Mouse (Mus musculus) gastrocnemius, postnatal 14 days (tissue): ENCODE measurements around the gene H2-Ab1. TPM values are rescaled to one million over a fixed set of nuclear protein-coding genes. Genes with fewer than 3 reads are reported as not detected.
A peak's percentile ranks its signal among the peaks of the same experiment; 100 is the strongest.
"Not testable (repeated sequence)": the region's sequence is repeated elsewhere in the genome, so short reads cannot be mapped to it uniquely, and the experiment has no call there.

ENCODE experiments used
- DNase-seq: peaks from one replicate; pipeline ENCODE4 v3.0.0; 2021; ENCODE audit warnings: mixed read lengths
- intact Hi-C: fragments of 180-260 bp; cut with DNase I; formaldehyde crosslinking; loops from one replicate; pipeline ENCODE4 v1.15.1; 2025; ENCODE audit warnings: low total_unique reads
- total RNA-seq, 2 experiments: library from RNA; stranded (reverse); gene quantifications; 2 replicates each; pipeline ENCODE4 v1.2.3; 2021

H2-Ab1 gene
- total RNA-seq, 2 experiments from 2014 or later, result 2.8 to 3.1 TPM

DNA sequence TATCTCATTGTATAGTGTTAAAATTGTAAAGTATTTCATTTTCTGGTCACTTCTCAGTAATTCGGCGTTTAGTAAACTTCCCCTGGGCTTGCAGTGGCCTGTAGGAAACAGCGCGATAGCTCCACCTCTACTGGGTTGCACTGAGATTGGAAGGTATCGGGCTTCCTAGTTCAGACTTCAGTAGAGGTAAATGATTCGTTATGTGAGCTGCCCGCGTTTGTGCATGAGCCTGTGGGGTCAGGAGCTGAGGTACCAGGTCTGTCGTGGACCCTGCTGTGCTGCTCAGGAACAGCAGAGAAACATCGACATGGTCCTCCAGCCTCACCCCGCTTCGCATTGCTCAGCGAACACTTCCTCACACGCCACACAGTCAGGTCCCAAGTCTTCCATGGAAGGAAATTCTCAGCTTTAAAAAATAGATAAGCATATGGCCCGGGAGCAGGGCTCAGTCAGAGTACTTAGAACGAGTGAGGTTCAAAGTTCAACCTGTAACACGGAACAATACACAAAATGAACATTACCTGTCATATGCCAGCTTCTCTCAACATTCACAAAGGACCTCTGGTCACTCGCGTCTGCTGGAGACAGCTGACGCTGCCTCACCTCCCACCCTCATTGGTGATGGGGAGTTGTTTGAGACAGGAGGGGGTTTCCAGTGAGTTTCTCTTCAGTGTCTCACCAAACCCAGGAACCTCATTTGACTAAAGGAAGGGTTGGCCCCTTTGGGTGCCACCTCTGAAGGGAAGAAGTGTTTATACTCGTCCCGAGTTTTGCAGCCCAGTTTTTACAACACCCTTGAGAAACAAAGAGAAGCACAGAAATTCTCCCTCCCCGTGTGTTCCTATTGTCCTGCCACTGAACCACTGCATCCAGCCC, 43.4 kb downstream of the H2-Ab1 start:
- intact Hi-C loops, result no loop called here
- DNase-seq, result no peak

DNA sequence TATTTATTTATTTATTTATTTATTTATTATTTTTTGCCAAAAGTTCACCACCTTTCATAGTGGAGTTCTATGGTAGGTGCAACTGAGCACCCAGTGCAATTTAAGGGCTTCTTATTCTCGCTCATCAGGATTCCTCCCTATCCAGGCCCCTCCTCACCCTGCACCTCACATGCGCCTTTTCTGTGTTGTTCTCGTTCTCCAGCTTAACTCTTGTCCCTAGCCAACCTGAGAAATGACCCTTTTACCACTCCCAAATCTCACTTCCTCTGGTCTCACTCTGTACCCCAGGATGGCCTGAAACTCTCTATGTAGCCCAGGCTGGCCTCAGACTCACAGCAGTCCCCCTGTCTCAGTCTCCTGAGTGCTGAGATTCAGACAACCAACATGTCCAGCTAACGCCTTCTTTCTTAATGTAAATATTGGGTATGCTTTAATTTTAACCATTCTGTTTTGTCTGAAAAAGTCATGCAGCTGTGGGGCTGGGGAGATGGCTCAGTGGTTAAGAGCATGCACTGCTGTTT, 44.2 kb downstream of the H2-Ab1 start:
- intact Hi-C loops, result no loop called here
- no peak for DNase-seq

DNA sequence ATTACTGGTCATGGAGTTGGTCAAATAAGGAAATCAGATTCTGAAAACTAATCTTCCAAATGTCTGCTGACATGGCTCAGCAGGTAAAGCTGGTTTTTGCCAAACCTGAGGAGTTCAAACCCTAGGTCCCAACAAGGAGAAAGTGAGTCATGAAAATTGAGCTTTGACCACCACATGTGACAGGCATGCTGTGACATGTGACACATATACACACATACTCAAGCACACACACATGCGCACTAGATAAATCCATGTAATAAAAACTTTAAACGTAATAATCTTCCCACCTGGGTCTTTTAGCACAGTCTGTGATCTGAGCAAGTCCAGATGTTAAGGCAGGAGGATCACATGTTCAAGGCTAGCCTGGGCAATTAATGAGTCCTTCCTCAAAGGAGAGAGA, 46.3 kb downstream of the H2-Ab1 start:
- intact Hi-C loops, result no loop called here

DNA sequence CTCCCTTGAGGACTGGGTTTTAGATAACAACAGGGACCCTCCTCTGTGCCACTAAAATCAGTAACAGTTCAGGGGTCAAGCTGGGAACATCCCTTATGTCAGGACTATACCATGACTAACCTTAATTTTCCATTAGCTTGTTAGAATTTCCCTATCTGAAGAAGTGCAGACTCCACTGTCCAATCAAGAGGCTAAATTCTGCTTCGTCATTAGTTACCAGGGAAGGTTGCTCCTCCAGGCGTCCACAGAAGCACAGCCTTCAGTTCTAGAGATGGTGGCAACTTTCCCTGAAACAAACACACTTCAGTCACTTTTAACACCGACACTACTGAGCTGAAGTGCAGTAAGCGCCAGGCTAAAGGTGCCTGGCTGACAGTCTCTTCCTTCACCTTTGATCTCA, 47.3 kb downstream of the H2-Ab1 start:
- intact Hi-C loops, result no loop called here
- peak; percentile 17 for DNase-seq

More for the DNA sequence above, 46.3 kb downstream of the H2-Ab1 start:
- DNase-seq, result no peak

DNA sequence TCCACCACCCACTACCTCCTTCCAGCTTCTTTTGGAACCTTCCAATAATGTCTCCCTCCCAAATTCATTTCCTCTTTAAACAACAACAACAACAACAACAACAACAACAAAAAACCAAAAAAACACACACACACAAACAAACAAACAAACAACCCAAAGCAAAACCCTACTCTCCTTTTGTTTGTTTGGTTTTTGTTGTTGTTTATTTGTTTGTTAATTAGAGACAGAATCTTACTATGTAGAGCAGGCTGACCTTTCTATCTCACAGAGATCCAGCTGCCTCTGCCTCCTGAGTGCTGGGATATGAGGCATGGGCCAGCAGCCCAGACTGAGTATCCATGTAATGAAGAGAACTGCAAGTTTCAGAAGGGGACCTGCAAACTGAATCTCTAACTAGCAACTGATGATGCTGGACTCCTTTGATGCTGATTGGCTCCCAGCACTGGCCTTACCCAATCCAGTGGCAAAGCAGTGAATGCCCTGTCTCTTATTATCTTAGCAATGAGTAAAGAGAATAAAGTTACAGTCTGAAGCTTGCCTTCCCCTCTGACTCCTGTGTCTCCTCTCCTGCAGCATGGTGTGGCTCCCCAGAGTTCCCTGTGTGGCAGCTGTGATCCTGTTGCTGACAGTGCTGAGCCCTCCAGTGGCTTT, 48.0 kb downstream of the H2-Ab1 start, which contains the start of gene H2-Eb1:
Gene H2-Eb1 (plus strand): TSS at position 488 of the 651 bp plus-strand sequence.
- DNase-seq, result peak; percentile 64
- intact Hi-C loops, result no loop called here

DNA sequence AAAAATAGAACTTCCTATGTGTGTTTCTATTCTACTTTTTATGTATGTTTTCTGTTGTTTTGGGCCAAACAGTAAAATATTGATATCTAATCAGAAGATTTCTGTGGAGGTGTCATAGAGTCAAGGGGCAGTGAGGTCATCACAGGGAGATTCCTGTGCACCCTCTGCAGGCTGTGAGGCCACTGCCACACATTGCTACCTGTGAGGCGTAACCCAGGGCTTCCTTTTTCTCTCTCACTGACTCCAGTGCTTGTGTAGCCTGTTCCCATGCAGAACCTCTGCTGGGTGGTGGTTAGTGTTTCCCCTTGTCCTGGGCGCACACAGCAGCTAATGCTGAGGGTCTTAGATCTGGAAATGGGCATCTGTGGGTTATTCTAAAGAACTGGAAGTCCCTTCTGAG, 48.9 kb downstream of the H2-Ab1 start:
- intact Hi-C loops, result no loop called here
- no peak for DNase-seq

DNA sequence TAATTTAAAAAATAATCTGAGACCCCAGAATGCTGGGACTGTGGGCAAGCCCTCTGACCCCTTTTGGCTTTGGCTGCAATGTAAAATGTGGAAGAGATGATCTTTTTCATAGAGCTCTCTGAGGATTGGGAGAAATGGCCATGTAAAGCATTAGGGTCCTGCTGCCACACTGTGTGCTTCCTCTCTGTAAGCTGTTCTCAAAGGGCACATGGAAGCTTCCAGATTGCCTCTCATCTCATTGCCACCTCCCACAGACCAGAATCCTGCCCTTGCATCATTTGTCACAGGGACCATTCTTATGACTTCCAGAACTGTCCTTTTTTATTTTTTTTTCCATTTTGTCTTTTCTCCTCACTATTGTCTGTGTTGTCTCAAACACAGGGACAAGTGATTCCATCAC, 49.7 kb downstream of the H2-Ab1 start:
- intact Hi-C loops, result no loop called here

DNA sequence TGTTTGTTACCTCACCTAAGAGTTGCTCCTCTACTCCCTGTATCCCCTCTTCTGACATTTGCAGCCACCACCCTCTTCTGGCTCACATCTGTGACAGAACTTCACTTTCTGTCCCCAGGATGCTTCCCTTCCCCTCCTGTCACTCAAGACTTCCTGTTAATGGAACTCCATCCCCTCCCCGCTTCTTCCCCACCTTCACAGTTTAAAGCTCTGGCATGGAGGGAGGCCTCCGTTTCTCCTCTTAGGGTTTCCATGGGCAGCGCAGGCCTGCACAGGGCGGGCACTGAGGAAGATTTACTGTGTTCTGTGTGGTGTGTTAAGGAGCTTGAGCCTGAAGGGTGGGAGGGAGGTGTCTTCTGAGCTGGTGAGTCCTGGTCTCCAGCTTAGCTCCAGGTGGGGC, 50.7 kb downstream of the H2-Ab1 start:
- no peak for DNase-seq
- intact Hi-C loops, result no loop called here

More for the DNA sequence above, 49.7 kb downstream of the H2-Ab1 start:
- DNase-seq, result no peak

DNA sequence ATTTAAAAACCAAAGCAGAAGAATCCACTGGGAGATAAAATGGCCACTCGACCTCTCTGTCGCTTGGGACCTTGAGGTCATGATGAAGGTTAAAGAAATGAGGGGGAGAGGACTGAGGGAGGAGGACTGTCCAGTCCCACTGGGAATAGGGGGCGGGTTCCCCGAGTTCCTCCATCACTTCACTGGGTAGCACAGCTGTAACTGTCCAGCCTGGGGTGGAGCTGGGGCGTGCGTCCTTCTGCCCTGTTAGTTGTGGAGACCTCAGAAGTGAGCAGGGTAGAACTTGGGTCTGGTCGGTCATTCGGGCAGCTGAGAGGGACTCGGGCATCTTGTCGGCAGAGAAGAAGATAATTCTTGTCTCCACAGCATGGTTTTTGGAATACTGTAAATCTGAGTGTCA, 51.7 kb downstream of the H2-Ab1 start:
- intact Hi-C loops, result no loop called here
- DNase-seq, result no peak

DNA sequence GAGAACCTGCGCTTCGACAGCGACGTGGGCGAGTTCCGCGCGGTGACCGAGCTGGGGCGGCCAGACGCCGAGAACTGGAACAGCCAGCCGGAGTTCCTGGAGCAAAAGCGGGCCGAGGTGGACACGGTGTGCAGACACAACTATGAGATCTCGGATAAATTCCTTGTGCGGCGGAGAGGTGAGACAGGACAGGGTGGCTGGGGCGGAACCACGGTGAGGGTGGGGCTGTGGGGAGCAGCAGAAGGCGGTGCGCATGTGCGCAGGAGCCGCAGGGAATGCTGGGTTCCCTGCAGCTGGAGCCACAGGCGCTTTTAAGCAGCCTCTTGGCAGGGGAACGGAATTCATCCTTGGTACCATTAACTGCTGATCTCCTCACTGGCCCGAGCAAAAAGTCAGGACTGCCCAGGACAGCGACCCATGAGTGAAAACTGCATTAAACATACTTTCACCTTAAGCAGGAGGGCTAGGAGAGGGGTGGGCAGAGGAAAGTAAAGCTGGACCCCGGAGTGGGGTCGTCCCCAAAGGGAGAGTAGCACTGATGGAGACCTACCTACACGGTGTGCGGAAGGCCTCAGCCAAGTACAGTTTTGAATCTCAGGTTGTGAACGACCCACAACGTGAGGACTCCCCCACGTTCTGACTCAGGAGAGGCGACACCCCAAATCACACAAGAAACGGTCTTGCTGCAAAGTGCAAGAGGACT, 52.3 kb downstream of the H2-Ab1 start:
- DNase-seq, result peak; percentile 71
- intact Hi-C loops, result no loop called here

DNA sequence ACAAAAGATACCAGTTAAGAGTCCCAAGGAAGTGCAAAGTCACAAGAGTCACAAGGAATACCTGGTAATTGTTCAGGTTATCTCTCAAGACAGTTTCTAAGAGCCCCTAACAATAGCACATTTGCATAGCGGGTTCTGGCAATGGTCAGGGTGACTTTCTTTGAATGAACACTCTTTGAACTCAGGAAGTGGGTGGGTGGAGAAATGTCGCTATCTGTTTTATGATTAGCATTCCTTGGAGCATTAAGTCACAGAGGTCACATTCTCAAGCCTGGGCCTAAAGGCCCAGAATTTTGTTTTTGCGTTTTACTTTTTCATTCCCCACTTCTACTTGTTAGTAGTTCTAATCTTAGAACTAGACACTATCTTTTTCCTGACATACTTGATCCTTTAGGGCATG, 53.0 kb downstream of the H2-Ab1 start:
- intact Hi-C loops, DNase-seq: not testable (repeated sequence)

DNA sequence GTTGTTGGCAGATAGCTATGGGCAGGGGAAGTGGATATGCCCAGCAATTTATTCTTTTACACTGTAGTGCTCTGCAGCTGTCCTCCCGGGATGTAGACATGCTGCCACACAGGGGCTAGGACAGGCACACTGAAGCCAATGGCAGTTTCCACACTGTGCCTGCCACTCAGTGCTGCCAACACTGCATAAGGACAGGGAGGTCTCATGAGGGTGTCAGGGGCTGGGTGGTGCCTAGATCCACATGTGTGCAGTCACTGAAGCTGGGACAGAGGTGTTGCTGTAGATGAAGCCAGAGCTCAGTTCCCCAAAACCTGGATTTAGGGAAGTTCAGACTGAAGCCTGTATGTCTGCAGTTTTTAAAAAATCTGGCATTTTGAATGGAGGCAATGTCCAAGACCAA, 54.7 kb downstream of the H2-Ab1 start:
- intact Hi-C loops, result no loop called here
- no peak for DNase-seq

DNA sequence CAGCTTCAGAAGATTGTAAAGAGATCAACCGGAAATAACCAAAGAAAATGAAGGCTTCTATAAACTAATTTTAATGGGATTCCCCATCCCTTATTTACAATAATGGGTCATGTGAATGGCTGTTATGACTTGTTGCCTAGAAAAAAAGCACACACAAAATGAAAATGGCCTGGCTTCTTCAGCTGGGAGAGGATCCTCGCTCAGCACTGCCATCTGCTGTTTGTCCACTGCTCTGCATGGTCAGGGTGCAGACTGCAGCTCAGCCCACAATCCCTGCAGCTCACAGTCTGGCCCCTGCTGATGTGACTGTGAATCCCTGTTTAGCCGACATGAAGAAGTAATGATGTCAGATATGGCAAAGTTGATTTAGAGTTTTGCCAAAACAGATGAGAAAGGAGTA, 55.9 kb downstream of the H2-Ab1 start:
- DNase-seq, result peak; percentile 75
- intact Hi-C loops, result no loop called here

DNA sequence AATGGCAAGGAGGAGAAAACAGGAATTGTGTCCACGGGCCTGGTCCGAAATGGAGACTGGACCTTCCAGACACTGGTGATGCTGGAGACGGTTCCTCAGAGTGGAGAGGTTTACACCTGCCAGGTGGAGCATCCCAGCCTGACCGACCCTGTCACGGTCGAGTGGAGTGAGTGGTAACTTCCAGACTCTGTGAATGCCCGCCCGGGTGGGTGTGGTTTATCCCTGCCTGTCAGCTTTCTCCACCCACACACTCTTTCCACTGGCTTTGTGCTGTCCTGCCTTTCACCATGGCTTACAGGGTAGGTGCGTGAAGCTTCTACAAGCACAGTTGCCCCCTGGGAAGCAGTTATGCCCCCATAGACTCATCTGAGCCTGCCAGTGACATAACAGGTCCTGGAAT, 56.8 kb downstream of the H2-Ab1 start:
- DNase-seq, result no peak
- intact Hi-C loops, result no loop called here

DNA sequence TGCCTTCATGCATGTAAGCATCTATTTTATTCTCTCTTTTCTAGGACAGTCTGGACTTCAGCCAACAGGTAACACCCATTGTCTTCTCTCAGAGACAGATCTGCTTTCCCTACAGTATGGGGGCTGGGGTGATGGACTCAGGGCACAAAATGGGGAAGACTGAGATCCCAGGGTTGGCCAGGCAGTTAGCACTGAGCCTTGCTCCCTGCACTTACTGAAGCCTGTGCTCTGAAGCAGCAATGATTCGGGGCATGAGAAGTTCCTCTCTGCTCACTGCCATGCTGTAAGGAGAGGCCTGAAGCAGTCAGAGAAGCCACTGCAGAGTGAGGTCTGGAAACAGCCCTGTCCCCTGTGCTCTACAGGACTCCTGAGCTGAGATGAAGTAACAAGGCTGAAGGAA, 58.0 kb downstream of the H2-Ab1 start:
- no peak for DNase-seq
- intact Hi-C loops, result loop anchor here (5.0 kb wide), 1 partner anchor 63 kb away; no protein-coding TSS in a partner anchor

DNA sequence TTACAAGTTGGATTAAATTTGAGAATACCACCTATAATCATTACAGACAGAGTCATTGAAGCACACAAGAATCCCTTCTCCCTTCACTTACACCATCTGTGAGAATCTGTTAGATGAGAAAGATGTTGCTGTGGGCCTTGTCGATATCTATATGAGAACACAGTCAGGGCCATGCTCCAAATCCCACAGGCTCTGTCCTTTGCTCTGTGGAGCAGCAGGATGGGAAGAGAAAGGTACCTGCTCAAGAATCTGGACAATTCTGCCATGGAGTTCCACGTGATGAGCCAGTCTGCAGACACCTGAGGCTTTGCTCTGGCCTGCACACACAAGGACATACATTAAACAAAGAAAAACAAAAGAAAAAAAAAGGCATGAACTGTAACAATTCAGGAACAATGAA, 59.2 kb downstream of the H2-Ab1 start:
- DNase-seq, result no peak
- intact Hi-C loops, result loop anchor here (5.0 kb wide), 1 partner anchor 64 kb away; no protein-coding TSS in a partner anchor

DNA sequence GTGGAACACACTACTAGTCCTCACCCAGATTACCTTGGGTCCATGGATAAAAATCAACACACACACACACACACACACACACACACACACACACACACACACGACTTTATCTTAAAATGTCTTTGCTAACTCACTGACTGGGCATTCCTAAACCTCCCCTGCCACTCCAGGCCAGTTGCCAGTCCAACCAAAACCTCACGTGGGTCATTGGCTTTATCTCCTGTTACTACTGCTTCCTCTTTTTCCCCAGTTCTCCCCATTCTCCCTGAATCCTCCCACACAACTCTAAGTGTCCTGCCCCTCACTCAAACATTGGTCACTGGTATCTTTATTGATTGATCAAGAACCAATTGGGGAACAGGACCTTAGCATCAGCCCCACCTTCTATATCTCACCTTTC, 59.8 kb downstream of the H2-Ab1 start:
- intact Hi-C loops, result loop anchor here (5.0 kb wide), 1 partner anchor 65 kb away; no protein-coding TSS in a partner anchor
- no peak for DNase-seq
